Mouse (Mus musculus): ENCODE results near the gene Gm21739. TPM values are rescaled to one million over a fixed set of nuclear protein-coding genes. Genes with fewer than 3 reads are reported as not detected.

Gene Gm21739
- polyA plus RNA-seq (2012; rRNA removed): not detected in 2 replicates

GRCm38 (mm10) chrY:44264344-44264743, at the start of gene Gm21739:
Gene Gm21739, minus strand, starts transcription at chrY:44264444.

Measured in liver, embryonic 14 days (tissue).